Mouse (Mus musculus) G1E-ER4 (cell line): ENCODE results near the gene Vps11. TPM values are rescaled to one million over a fixed set of nuclear protein-coding genes. Genes with fewer than 3 reads are reported as not detected.

Experiments
- GATA1 ChIP-seq: IDR thresholded peaks from one replicate; pipeline ENCODE4 v1.8.0; 2012; ENCODE audit warnings: low read length, inconsistent platforms
- polyA plus RNA-seq: library from polyadenylated mRNA; stranded (reverse); fragments of >175 nt; gene quantifications from 2 replicates; pipeline ENCODE4 v1.2.3, GENCODE M21; 2012

The Vps11 gene
- polyA plus RNA-seq, 1 experiment = 6.0 TPM

DNA sequence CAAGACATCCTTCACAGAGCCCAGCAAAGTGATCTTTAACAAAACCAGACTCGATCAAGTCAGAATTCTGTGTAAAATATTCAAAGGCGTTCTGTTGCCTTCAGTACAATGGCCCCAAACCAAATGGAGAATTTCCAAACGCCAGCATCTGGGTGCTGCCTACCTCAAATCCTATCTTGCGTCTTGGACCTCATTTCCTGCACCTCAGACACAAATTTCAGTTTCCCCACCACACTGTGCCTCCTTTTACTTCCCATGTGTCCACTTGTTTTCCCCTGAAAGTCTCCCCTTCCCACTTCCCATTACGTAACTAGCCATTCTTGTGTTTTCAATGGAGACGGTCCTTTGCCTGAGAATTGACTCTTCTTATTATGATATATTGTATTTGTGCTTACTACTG is 54.9 kb downstream of the Vps11 start:
- no peak for TF ChIP-seq GATA1

DNA sequence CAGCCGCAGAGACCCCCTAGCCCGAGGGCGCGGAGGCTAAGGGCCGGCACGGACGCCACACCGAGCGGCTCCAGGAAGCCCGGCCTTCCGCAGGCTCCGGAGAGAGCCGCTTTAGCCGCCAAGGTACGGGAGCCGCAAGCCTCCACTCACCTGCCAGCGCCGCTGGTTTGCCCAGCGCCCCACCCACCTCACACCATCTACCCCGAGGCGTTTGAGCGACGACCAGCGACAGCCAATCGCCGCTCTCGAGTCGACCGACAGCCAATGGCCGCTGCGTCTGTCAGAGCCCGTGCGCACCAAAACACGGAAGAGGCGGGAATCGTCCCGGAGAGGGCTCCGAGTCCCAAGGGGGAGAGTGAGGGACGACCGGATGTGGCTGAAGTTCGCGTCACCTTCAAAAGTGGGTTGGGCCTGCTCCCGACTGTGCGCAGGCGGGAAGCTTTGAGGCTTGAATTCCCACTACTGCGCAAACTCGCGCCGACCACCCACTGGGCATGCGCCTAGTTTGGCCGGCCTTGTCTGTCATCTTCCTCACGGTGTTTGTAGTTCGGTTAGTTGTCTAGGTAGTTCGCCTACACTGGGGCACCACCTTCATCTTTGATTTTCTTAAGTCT is 55.9 kb downstream of the Vps11 start, which contains the start of gene Hinfp:
Gene Hinfp, minus strand, starts transcription at position 206 of the 614 bp plus-strand sequence.
- no peak for TF ChIP-seq GATA1

Other genes starting within 250 kb of the Vps11 start
- not detected in 2 replicates for gene Gm49380, start 248.2 kb downstream of the Vps11 start, polyA plus RNA-seq
- 36.9 and 44.7 TPM in 2 replicates for gene Rnf26, start 248.2 kb downstream of the Vps11 start, polyA plus RNA-seq
- not detected in 2 replicates for gene Mcam, start 227.2 kb downstream of the Vps11 start, polyA plus RNA-seq
- 15.4 and 18.5 TPM in 2 replicates for gene Cbl, start 127.6 kb downstream of the Vps11 start, polyA plus RNA-seq
- gene Ccdc153, start 121.0 kb downstream of the Vps11 start, polyA plus RNA-seq = not detected in 2 replicates
- gene Pdzd3, start 110.2 kb downstream of the Vps11 start, polyA plus RNA-seq = not detected in 2 replicates
- 0.02 TPM in 1 of 2 replicates, not detected in the other for gene Nlrx1, start 93.1 kb downstream of the Vps11 start, polyA plus RNA-seq
- gene Abcg4, start 73.1 kb downstream of the Vps11 start, polyA plus RNA-seq = 15.6 and 18.4 TPM in 2 replicates
- gene Hinfp, start 56.0 kb downstream of the Vps11 start, polyA plus RNA-seq = 3.5 and 8.9 TPM in 2 replicates
- 42.9 and 52.2 TPM in 2 replicates for gene C2cd2l, start 41.4 kb downstream of the Vps11 start, polyA plus RNA-seq
- 7.7 and 9.9 TPM in 2 replicates for gene Dpagt1, start 35.7 kb downstream of the Vps11 start, polyA plus RNA-seq
- gene H2afx, start 27.0 kb downstream of the Vps11 start, polyA plus RNA-seq = 682 and 860 TPM in 2 replicates
- gene Hmbs, start 17.4 kb downstream of the Vps11 start, polyA plus RNA-seq = 139 and 142 TPM in 2 replicates
- 28.0 and 36.3 TPM in 2 replicates for gene Hyou1, start 17.8 kb upstream of the Vps11 start, polyA plus RNA-seq
- 17.1 and 21.2 TPM in 2 replicates for gene Slc37a4, start 35.2 kb upstream of the Vps11 start, polyA plus RNA-seq
- gene Rps25, start 45.5 kb upstream of the Vps11 start, polyA plus RNA-seq = 151 and 177 TPM in 2 replicates
- 7.9 and 13.5 TPM in 2 replicates for gene Trappc4, start 45.9 kb upstream of the Vps11 start, polyA plus RNA-seq
- gene Ccdc84, start 56.9 kb upstream of the Vps11 start, polyA plus RNA-seq = 8.0 and 11.8 TPM in 2 replicates
- not detected in 2 replicates for gene Foxr1, start 79.5 kb upstream of the Vps11 start, polyA plus RNA-seq
- not detected in 2 replicates for gene Upk2, start 93.3 kb upstream of the Vps11 start, polyA plus RNA-seq
- 0.10 and 0.19 TPM in 2 replicates for gene Bcl9l, start 121.2 kb upstream of the Vps11 start, polyA plus RNA-seq
- gene Cxcr5, start 200.2 kb upstream of the Vps11 start, polyA plus RNA-seq = not detected in 2 replicates
- gene Ddx6, start 243.2 kb upstream of the Vps11 start, polyA plus RNA-seq = 21.7 and 25.6 TPM in 2 replicates